Mouse (Mus musculus): ENCODE data around the gene Pik3cb. TPM values are rescaled to one million over a fixed set of nuclear protein-coding genes. Genes with fewer than 3 reads are reported as not detected.

Gene Pik3cb
- 9.9 and 11.0 TPM in 2 replicates for polyA plus RNA-seq (2012; ENCODE audit: insufficient read depth, insufficient read length, missing spikeins)

GRCm38 (mm10) chr9:99140063-99140882, at the start of gene Pik3cb:
Gene Pik3cb, minus strand, starts transcription at chr9:99140621.
- H3K4me1 ChIP-seq (ENCODE audit: control insufficient read depth, insufficient read depth, insufficient read length, low read length) = peaks cover 3% of the 10 kb centered on the region; the same call in 1 of the 2 replicates
- H3K4me3 ChIP-seq (ENCODE audit: insufficient read depth, low read depth, low read length) = peak within 1 kb of the TSS; percentile 99
- H3K27ac ChIP-seq (replicated peaks; ENCODE audit: low read depth, low read length) = peak within 1 kb of the TSS; percentile 80

- H3K27ac ChIP-seq (replicated peaks; ENCODE audit: low read depth, low read length) = peak overlapping the region; percentile 46; the same call in 1 of the 2 replicates
- H3K4me1 ChIP-seq (ENCODE audit: control insufficient read depth, insufficient read depth, insufficient read length, low read length) = no peaks in the 10 kb centered on the region; the same call in 1 of the 2 replicates
- no peak overlapping the region for H3K4me3 ChIP-seq (ENCODE audit: insufficient read depth, low read depth, low read length)
Measured at GRCm38 (mm10) chr9:99183043-99183670, 42.7 kb upstream of the Pik3cb start.

GRCm38 (mm10) chr9:99182121-99182520, 41.7 kb upstream of the Pik3cb start:
- H3K4me3 ChIP-seq (ENCODE audit: insufficient read depth, low read depth, low read length) = no peak overlapping the region
- H3K27ac ChIP-seq (replicated peaks; ENCODE audit: low read depth, low read length) = no peak overlapping the region
- no peaks in the 10 kb centered on the region; the same call in 1 of the 2 replicates for H3K4me1 ChIP-seq (ENCODE audit: control insufficient read depth, insufficient read depth, insufficient read length, low read length)

GRCm38 (mm10) chr9:99180272-99180671, 39.9 kb upstream of the Pik3cb start:
- no peak overlapping the region for H3K27ac ChIP-seq (replicated peaks; ENCODE audit: low read depth, low read length)
- H3K4me3 ChIP-seq (ENCODE audit: insufficient read depth, low read depth, low read length) = no peak overlapping the region
- no peaks in the 10 kb centered on the region; the same call in 1 of the 2 replicates for H3K4me1 ChIP-seq (ENCODE audit: control insufficient read depth, insufficient read depth, insufficient read length, low read length)

GRCm38 (mm10) chr9:99178736-99179135, 38.3 kb upstream of the Pik3cb start:
- Histone ChIP-seq H3K27ac (replicated peaks; ENCODE audit: low read depth, low read length) (no peak overlapping the region), H3K4me3 (ENCODE audit: insufficient read depth, low read depth, low read length) (no peak overlapping the region), H3K4me1 (ENCODE audit: control insufficient read depth, insufficient read depth, insufficient read length, low read length) (no peaks in the 10 kb centered on the region; the same call in 1 of the 2 replicates)

- Histone ChIP-seq H3K27ac (replicated peaks; ENCODE audit: low read depth, low read length) (no peak overlapping the region), H3K4me1 (ENCODE audit: control insufficient read depth, insufficient read depth, insufficient read length, low read length) (no peaks in the 10 kb centered on the region), H3K4me3 (ENCODE audit: insufficient read depth, low read depth, low read length) (no peak overlapping the region)
Measured at GRCm38 (mm10) chr9:99175774-99176173, 35.4 kb upstream of the Pik3cb start.

- H3K4me1 ChIP-seq (ENCODE audit: control insufficient read depth, insufficient read depth, insufficient read length, low read length) = no peaks in the 10 kb centered on the region
- H3K27ac ChIP-seq (replicated peaks; ENCODE audit: low read depth, low read length) = no peak overlapping the region
- H3K4me3 ChIP-seq (ENCODE audit: insufficient read depth, low read depth, low read length) = no peak overlapping the region
Measured at GRCm38 (mm10) chr9:99172811-99173210, 32.4 kb upstream of the Pik3cb start.

- no peaks in the 10 kb centered on the region; the same call in 1 of the 2 replicates for H3K4me1 ChIP-seq (ENCODE audit: control insufficient read depth, insufficient read depth, insufficient read length, low read length)
- H3K4me3 ChIP-seq (ENCODE audit: insufficient read depth, low read depth, low read length) = no peak overlapping the region
Measured at GRCm38 (mm10) chr9:99171186-99171585, 30.8 kb upstream of the Pik3cb start.

GRCm38 (mm10) chr9:99169029-99169428, 28.6 kb upstream of the Pik3cb start:
- peaks cover 4% of the 10 kb centered on the region for H3K4me1 ChIP-seq (ENCODE audit: control insufficient read depth, insufficient read depth, insufficient read length, low read length)
- H3K4me3 ChIP-seq (ENCODE audit: insufficient read depth, low read depth, low read length) = no peak overlapping the region
- H3K27ac ChIP-seq (replicated peaks; ENCODE audit: low read depth, low read length) = no peak overlapping the region

More at GRCm38 (mm10) chr9:99171186-99171585, 30.8 kb upstream of the Pik3cb start:
- H3K27ac ChIP-seq (replicated peaks; ENCODE audit: low read depth, low read length) = no peak overlapping the region

GRCm38 (mm10) chr9:99166946-99167345, 26.5 kb upstream of the Pik3cb start:
- Histone ChIP-seq H3K27ac (replicated peaks; ENCODE audit: low read depth, low read length) (no peak overlapping the region), H3K4me3 (ENCODE audit: insufficient read depth, low read depth, low read length) (no peak overlapping the region), H3K4me1 (ENCODE audit: control insufficient read depth, insufficient read depth, insufficient read length, low read length) (peaks cover 4% of the 10 kb centered on the region)

- Histone ChIP-seq H3K4me1 (ENCODE audit: control insufficient read depth, insufficient read depth, insufficient read length, low read length) (peaks cover 4% of the 10 kb centered on the region), H3K27ac (replicated peaks; ENCODE audit: low read depth, low read length) (no peak overlapping the region), H3K4me3 (ENCODE audit: insufficient read depth, low read depth, low read length) (no peak overlapping the region)
Measured at GRCm38 (mm10) chr9:99165956-99166355, 25.5 kb upstream of the Pik3cb start.

- Histone ChIP-seq H3K27ac (replicated peaks; ENCODE audit: low read depth, low read length) (peak overlapping the region; percentile 31), H3K4me3 (ENCODE audit: insufficient read depth, low read depth, low read length) (no peak overlapping the region), H3K4me1 (ENCODE audit: control insufficient read depth, insufficient read depth, insufficient read length, low read length) (peaks cover 4% of the 10 kb centered on the region)
Measured at GRCm38 (mm10) chr9:99164664-99165226, 24.3 kb upstream of the Pik3cb start.

- peaks cover 4% of the 10 kb centered on the region for H3K4me1 ChIP-seq (ENCODE audit: control insufficient read depth, insufficient read depth, insufficient read length, low read length)
- H3K27ac ChIP-seq (replicated peaks; ENCODE audit: low read depth, low read length) = no peak overlapping the region
- no peak overlapping the region for H3K4me3 ChIP-seq (ENCODE audit: insufficient read depth, low read depth, low read length)
Measured at GRCm38 (mm10) chr9:99164148-99164503, 23.7 kb upstream of the Pik3cb start.

- no peak overlapping the region for H3K27ac ChIP-seq (replicated peaks; ENCODE audit: low read depth, low read length)
- H3K4me1 ChIP-seq (ENCODE audit: control insufficient read depth, insufficient read depth, insufficient read length, low read length) = peaks cover 6% of the 10 kb centered on the region
- H3K4me3 ChIP-seq (ENCODE audit: insufficient read depth, low read depth, low read length) = no peak overlapping the region
Measured at GRCm38 (mm10) chr9:99163420-99164147, 23.2 kb upstream of the Pik3cb start.

GRCm38 (mm10) chr9:99162839-99163238, 22.4 kb upstream of the Pik3cb start:
- H3K4me3 ChIP-seq (ENCODE audit: insufficient read depth, low read depth, low read length) = no peak overlapping the region
- H3K4me1 ChIP-seq (ENCODE audit: control insufficient read depth, insufficient read depth, insufficient read length, low read length) = peaks cover 12% of the 10 kb centered on the region
- no peak overlapping the region for H3K27ac ChIP-seq (replicated peaks; ENCODE audit: low read depth, low read length)
